Mouse (Mus musculus): Measurements from ENCODE around the gene Rgma. TPM values are rescaled to one million over a fixed set of nuclear protein-coding genes. Genes with fewer than 3 reads are reported as not detected.
A peak's percentile ranks its signal among the peaks of the same experiment; 100 is the strongest.

The Rgma gene
- polyA plus RNA-seq, 1 experiment, result 5.5 TPM

DNA sequence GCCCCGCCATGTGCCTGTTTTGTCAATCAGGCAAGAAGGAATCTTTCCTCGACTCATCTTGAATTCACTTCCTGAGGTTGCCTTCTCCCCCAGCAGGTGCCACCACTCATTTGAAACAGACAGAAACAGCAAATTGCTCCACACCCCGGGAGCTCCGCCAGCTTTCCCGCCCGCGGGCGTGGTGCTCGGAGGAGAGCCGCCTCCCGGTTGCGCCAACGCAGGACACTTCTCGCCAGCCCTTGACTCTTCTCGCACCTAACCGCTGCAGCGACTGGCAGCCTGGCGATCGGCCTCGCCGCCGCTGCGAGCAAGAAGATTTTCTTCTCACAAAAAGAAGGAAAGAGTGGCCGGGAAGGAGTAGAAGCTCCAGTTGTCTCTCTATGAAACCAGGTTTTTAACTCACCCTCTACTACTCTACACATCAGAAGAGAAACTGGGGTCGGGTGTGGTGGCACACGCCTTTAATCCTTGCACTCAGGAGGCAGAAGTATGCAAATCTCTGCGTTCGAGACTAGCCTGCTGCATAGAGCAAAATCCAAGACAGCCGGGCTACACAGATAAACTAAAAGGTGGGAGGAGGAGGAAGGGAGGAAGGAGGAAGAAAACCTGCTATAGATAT, 2.8 kb upstream of the Rgma start:
- Histone ChIP-seq H3K4me3 (ENCODE audit: low read depth, low read length) (no peak overlapping the region), H3K27me3 (ENCODE audit: control insufficient read depth, insufficient read depth, low read length, poor library complexity, severe bottlenecking) (peaks cover 24% of the 10 kb centered on the region), H3K9me3 (replicated peaks; ENCODE audit: control insufficient read depth, insufficient read depth, low read length, poor library complexity, severe bottlenecking) (peaks cover 14% of the 10 kb centered on the region), H3K36me3 (ENCODE audit: control insufficient read depth, insufficient read depth, low read length, poor library complexity, severe bottlenecking) (no peaks in the 10 kb centered on the region), H3K27ac (ENCODE audit: insufficient read depth, low read length) (no peak overlapping the region), H3K4me1 (ENCODE audit: control insufficient read depth, insufficient read depth, low read length) (no peaks in the 10 kb centered on the region), H3K9ac (ENCODE audit: low read depth, poor library complexity, severe bottlenecking) (0 out of 2 replicates have a peak overlapping the region, but pooled peaks have one; percentile 9)
- TF ChIP-seq CTCF (IDR thresholded peaks at IDR 0.05; ENCODE audit: low read depth, low read length) (no peak), POLR2A (IDR thresholded peaks at IDR 0.05; ENCODE audit: insufficient read depth, low read length) (no peak), EP300 (IDR thresholded peaks at IDR 0.05; ENCODE audit: insufficient read depth, low read depth, low read length) (no peak)

DNA sequence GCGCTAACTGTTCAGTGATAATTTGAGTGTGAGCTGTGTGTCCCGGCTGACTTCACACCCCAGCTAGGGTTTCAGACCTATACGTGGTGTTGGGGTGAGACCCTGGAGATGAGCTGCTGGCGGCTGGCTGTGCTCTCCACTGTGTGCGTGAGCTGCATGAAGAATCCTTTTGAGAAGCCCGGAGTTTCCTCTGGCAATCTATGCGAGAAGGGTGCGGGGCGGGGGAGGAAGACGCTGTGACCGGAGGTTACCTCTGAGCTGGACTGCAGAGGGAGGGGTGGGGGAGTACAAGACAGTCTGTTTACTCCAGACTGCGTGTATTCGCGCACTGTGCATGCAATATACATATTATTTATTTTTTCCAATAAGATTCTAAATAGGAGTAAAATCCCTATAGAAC, 582 bp upstream of the Rgma start:
- H3K27me3 ChIP-seq (ENCODE audit: control insufficient read depth, insufficient read depth, low read length, poor library complexity, severe bottlenecking), result peaks cover 26% of the 10 kb centered on the region
- no peak overlapping the region for H3K27ac ChIP-seq (ENCODE audit: insufficient read depth, low read length)
- no peak overlapping the region for H3K9ac ChIP-seq (ENCODE audit: low read depth, poor library complexity, severe bottlenecking)

DNA sequence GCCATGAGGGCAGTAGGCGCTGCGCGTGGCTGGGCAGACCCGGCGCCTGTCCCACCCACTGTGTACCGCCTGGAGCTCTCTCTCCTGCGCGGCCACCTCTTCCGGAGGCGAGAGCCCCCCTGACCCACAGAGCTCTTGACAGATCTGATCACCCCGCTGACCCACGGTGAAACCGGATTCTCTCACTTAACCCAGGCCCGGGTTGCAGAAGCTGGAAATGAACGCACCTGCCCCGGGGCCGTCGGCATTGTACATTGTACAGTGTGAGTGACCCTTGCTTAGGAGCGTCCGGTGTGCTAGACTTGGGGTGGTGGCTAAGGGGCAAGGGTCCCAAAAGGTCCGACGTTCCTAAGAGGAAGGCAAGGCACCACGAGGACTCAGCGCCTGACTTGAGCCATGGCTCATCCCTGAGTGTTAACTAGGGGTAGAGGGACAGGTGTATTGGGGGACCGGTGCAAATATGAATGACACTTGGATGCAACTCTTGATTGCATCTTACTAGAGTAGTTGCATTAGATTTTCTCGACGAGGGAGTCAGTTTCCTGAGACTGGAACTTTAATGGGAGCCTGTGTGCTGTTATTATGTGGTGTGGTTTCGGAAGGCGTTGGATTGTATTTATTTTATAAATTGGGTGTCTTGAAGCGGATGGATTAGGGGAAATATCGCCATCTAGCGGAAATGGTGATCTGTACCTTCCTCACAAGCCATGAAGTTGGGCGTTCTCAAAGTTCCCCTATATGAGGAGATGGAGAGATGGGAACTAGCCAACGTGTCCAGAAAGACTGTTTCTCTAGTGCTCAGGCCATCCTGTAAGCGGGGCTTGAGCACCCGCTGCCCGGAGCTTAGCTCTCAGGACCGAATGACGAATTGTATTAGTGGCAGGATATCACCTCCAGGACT, 1.0 kb downstream of the Rgma start:
- no peaks in the 10 kb centered on the region for H3K4me1 ChIP-seq (ENCODE audit: control insufficient read depth, insufficient read depth, low read length)
- H3K9ac ChIP-seq (ENCODE audit: low read depth, poor library complexity, severe bottlenecking), result peak overlapping the region; percentile 68
- peaks cover 24% of the 10 kb centered on the region for H3K27me3 ChIP-seq (ENCODE audit: control insufficient read depth, insufficient read depth, low read length, poor library complexity, severe bottlenecking)
- no peak overlapping the region for H3K27ac ChIP-seq (ENCODE audit: insufficient read depth, low read length)
- peaks cover 5% of the 10 kb centered on the region for H3K9me3 ChIP-seq (replicated peaks; ENCODE audit: control insufficient read depth, insufficient read depth, low read length, poor library complexity, severe bottlenecking)
- H3K4me3 ChIP-seq (ENCODE audit: low read depth, low read length), result peak overlapping the region; percentile 51
- TF ChIP-seq EP300 (IDR thresholded peaks at IDR 0.05; ENCODE audit: insufficient read depth, low read depth, low read length) (no peak), POLR2A (IDR thresholded peaks at IDR 0.05; ENCODE audit: insufficient read depth, low read length) (no peak), CTCF (IDR thresholded peaks at IDR 0.05; ENCODE audit: low read depth, low read length) (no peak)
- no peaks in the 10 kb centered on the region for H3K36me3 ChIP-seq (ENCODE audit: control insufficient read depth, insufficient read depth, low read length, poor library complexity, severe bottlenecking)

More for the DNA sequence above, 582 bp upstream of the Rgma start:
- H3K4me3 ChIP-seq (ENCODE audit: low read depth, low read length), result peak overlapping the region; percentile 74; the same call in 1 of the 2 replicates
- no peaks in the 10 kb centered on the region for H3K36me3 ChIP-seq (ENCODE audit: control insufficient read depth, insufficient read depth, low read length, poor library complexity, severe bottlenecking)
- H3K4me1 ChIP-seq (ENCODE audit: control insufficient read depth, insufficient read depth, low read length), result no peaks in the 10 kb centered on the region
- H3K9me3 ChIP-seq (replicated peaks; ENCODE audit: control insufficient read depth, insufficient read depth, low read length, poor library complexity, severe bottlenecking), result peaks cover 14% of the 10 kb centered on the region
- TF ChIP-seq EP300 (IDR thresholded peaks at IDR 0.05; ENCODE audit: insufficient read depth, low read depth, low read length) (no peak), CTCF (IDR thresholded peaks at IDR 0.05; ENCODE audit: low read depth, low read length) (no peak), POLR2A (IDR thresholded peaks at IDR 0.05; ENCODE audit: insufficient read depth, low read length) (no peak)

DNA sequence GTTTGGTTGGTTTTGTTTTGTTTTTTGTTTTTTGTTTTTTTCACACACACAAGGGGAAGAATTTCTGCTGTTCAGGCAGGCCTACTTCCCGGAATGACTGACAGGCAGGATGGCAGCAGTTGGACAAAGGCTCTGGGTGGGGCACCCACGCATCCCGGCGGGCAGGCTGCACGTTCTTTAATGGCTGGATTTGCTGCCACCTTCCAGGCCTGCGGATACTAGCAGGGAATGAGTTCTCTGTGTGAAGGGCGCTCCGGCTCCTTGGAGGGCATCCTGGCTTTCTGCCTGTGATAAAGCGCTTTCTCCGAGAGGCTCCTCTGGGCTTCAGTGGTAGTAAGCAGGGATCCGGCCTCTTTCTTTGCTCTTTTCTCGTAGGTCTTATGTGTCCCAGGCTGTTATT, 2.0 kb downstream of the Rgma start:
- H3K27ac ChIP-seq (ENCODE audit: insufficient read depth, low read length), result no peak overlapping the region
- peaks cover 22% of the 10 kb centered on the region for H3K27me3 ChIP-seq (ENCODE audit: control insufficient read depth, insufficient read depth, low read length, poor library complexity, severe bottlenecking)
- no peak for TF ChIP-seq CTCF (IDR thresholded peaks at IDR 0.05; ENCODE audit: low read depth, low read length)
- TF ChIP-seq EP300 (IDR thresholded peaks at IDR 0.05; ENCODE audit: insufficient read depth, low read depth, low read length), result no peak
- no peak for TF ChIP-seq POLR2A (IDR thresholded peaks at IDR 0.05; ENCODE audit: insufficient read depth, low read length)
- H3K4me1 ChIP-seq (ENCODE audit: control insufficient read depth, insufficient read depth, low read length), result no peaks in the 10 kb centered on the region
- no peak overlapping the region for H3K9ac ChIP-seq (ENCODE audit: low read depth, poor library complexity, severe bottlenecking)
- H3K36me3 ChIP-seq (ENCODE audit: control insufficient read depth, insufficient read depth, low read length, poor library complexity, severe bottlenecking), result no peaks in the 10 kb centered on the region
- H3K4me3 ChIP-seq (ENCODE audit: low read depth, low read length), result no peak overlapping the region
- 0 out of 2 replicates have a peak, but pooled peaks cover 2% of the 10 kb centered on the region for H3K9me3 ChIP-seq (replicated peaks; ENCODE audit: control insufficient read depth, insufficient read depth, low read length, poor library complexity, severe bottlenecking)

DNA sequence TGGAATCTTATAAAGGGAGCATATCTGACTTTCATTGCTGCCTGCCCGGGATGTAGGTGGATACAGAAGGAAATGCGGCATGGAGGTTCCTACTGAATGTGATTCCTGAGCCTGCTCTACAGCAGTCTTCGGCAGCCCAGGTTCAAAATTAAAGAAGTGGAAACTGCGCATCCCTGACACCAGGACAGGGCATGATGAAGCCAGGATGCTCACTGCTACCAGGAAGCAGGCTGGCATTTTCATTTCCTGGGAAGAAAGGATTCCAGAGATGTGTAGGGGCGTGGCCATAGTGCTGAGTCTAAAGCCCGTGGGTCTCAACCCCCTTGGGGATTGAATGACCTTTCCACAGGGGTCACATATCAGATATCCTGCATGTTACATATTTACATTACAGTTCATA, 2.7 kb downstream of the Rgma start:
- 0 out of 2 replicates have a peak, but pooled peaks cover 2% of the 10 kb centered on the region for H3K9me3 ChIP-seq (replicated peaks; ENCODE audit: control insufficient read depth, insufficient read depth, low read length, poor library complexity, severe bottlenecking)
- no peaks in the 10 kb centered on the region for H3K36me3 ChIP-seq (ENCODE audit: control insufficient read depth, insufficient read depth, low read length, poor library complexity, severe bottlenecking)
- no peak overlapping the region for H3K27ac ChIP-seq (ENCODE audit: insufficient read depth, low read length)
- H3K27me3 ChIP-seq (ENCODE audit: control insufficient read depth, insufficient read depth, low read length, poor library complexity, severe bottlenecking), result peaks cover 19% of the 10 kb centered on the region
- H3K4me1 ChIP-seq (ENCODE audit: control insufficient read depth, insufficient read depth, low read length), result peaks cover 2% of the 10 kb centered on the region
- no peak overlapping the region for H3K4me3 ChIP-seq (ENCODE audit: low read depth, low read length)
- no peak for TF ChIP-seq EP300 (IDR thresholded peaks at IDR 0.05; ENCODE audit: insufficient read depth, low read depth, low read length)
- no peak for TF ChIP-seq CTCF (IDR thresholded peaks at IDR 0.05; ENCODE audit: low read depth, low read length)
- TF ChIP-seq POLR2A (IDR thresholded peaks at IDR 0.05; ENCODE audit: insufficient read depth, low read length), result no peak
- no peak overlapping the region for H3K9ac ChIP-seq (ENCODE audit: low read depth, poor library complexity, severe bottlenecking)
